Mouse (Mus musculus) hindbrain, embryonic 10.5 days (tissue): ENCODE results near the gene Olfr1039. TPM values are rescaled to one million over a fixed set of nuclear protein-coding genes. Genes with fewer than 3 reads are reported as not detected.
"Not testable (repeated sequence)": the region's sequence is repeated elsewhere in the genome, so short reads cannot be mapped to it uniquely, and the experiment has no call there.

Experiments
- DNase-seq: peaks from one replicate; pipeline ENCODE4 v3.0.0-alpha.2; 2017; ENCODE audit warnings: low spot score
- H3K27ac ChIP-seq: fragments of 300-500 bp; sonication (generic); 2 replicates; pipeline ENCODE4 v1.5.1; 2016; ENCODE audit warnings: mild to moderate bottlenecking, moderate library complexity
- H3K27me3 ChIP-seq: fragments of 300-500 bp; sonication (generic); 2 replicates; pipeline ENCODE4 v1.6.1; 2016; ENCODE audit warnings: mild to moderate bottlenecking; ENCODE audit not compliant: poor library complexity, insufficient read depth, severe bottlenecking
- H3K36me3 ChIP-seq: fragments of 300-500 bp; sonication (generic); 2 replicates; pipeline ENCODE4 v1.6.1; 2016; ENCODE audit warnings: mild to moderate bottlenecking, moderate library complexity
- H3K4me1 ChIP-seq: fragments of 300-500 bp; sonication (generic); replicated peaks from 2 replicates; pipeline ENCODE4 v1.6.1; 2016; ENCODE audit warnings: mild to moderate bottlenecking
- H3K4me3 ChIP-seq: fragments of 300-500 bp; sonication (generic); 2 replicates; pipeline ENCODE4 v1.5.1; 2016; ENCODE audit warnings: mild to moderate bottlenecking, moderate library complexity
- H3K9me3 ChIP-seq: fragments of 300-500 bp; sonication (generic); 2 replicates; pipeline ENCODE4 v1.6.1; 2016; ENCODE audit warnings: mild to moderate bottlenecking, moderate library complexity
- WGBS: fragments of 180-500 bp; shearing (Covaris S2); methylation state at CpG from one replicate; pipeline ENCODE4 v1.1.7; 2016; 5-methylcytosine and 5-hydroxymethylcytosine counted together
- polyA plus RNA-seq: library from polyadenylated mRNA; unstranded; fragments of >200 nt; fragmentation: Nextera tagmentation; extraction: Ambion mirVana; gene quantifications from 2 replicates; pipeline ENCODE4 v1.2.1, GENCODE M21; 2016

Gene Olfr1039
- polyA plus RNA-seq: not detected in 2 replicates

DNA sequence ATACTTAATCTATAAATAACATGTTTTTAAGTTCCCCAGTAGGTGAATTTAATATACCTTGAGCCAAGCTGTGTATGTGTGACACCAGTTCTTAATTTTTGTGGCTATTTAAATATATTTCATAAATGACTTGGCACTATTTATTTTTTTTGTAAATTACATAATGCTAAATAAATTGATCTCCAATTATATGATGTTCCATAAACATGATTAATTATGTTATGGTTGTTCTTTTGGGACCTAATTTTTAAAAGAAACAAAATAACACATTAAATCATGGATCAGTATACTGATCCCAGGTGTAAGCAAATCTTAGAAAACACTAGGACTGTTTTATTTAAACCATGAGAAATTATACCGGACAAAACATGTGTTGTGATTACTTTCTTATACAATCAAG lies at the start of gene Olfr1039:
Olfr1039 (minus strand) TSS at position 101 of the 400 bp plus-strand sequence.
- Histone ChIP-seq H3K27me3 (no peaks in the 10 kb centered on the region), H3K9me3 (no peaks in the 10 kb centered on the region), H3K36me3 (no peaks in the 10 kb centered on the region), H3K4me3 (no peak within 1 kb of the TSS), H3K4me1 (no peaks in the 10 kb centered on the region), H3K27ac (no peak within 1 kb of the TSS)
- DNase-seq: no peak
- WGBS: 93% methylated on average over 1 of the region's 1 CpGs

DNA sequence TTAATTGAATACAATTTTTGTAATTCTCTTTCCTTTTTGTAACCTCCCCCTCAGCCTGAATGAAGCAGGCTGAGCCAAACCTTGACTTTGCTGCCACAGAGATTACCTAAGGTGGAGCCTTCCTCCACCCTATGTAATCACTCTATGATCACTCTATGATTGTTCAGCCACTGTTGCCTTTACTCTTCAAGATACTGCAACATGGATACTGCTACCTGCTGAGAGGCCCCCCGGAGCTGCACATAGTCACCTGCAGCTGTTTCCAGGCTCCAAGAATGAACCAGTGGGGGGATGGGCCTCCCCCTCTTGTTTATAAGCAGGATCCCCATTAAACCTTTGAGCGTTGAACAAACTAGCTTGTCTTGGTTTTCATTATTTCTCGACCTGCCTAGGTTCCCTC lies 44.2 kb upstream of the Olfr1039 start:
- WGBS: 78% methylated on average over 3 of the region's 3 CpGs
- H3K4me1 ChIP-seq: no peaks in the 10 kb centered on the region

DNA sequence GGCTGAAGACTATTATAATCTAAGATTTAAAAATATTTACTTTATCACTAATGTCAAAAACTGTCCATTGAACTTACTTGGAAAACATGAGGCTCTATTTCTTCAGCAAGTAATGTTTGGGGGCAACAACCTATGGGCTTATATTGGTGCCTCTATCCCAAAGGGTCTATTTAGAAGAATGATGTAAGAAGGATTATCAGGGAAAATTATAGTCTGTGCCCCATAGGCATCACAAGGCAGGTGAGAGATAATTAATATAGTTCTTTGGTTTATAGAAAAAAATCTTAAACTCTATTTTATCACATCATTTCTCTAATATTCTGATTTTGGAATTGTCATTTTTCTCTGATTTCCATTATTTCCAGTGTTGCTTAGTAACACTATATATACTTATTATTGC lies 42.0 kb upstream of the Olfr1039 start, which contains the start of gene Olfr1044:
Olfr1044 (minus strand) TSS at position 101 of the 400 bp plus-strand sequence.
- Histone ChIP-seq H3K4me1 (no peaks in the 10 kb centered on the region), H3K9me3 (no peaks in the 10 kb centered on the region), H3K36me3 (no peaks in the 10 kb centered on the region), H3K27ac (no peak within 1 kb of the TSS), H3K27me3 (no peaks in the 10 kb centered on the region), H3K4me3 (no peak within 1 kb of the TSS)
- no peak for DNase-seq

More for the DNA sequence above, 44.2 kb upstream of the Olfr1039 start:
- H3K9me3 ChIP-seq: no peaks in the 10 kb centered on the region
- H3K27me3 ChIP-seq: no peaks in the 10 kb centered on the region
- H3K4me3 ChIP-seq: no peak overlapping the region
- DNase-seq: no peak
- H3K27ac ChIP-seq: no peak overlapping the region
- H3K36me3 ChIP-seq: no peaks in the 10 kb centered on the region

- H3K4me3 ChIP-seq, H3K27me3 ChIP-seq, H3K4me1 ChIP-seq, H3K9me3 ChIP-seq, H3K36me3 ChIP-seq, DNase-seq, H3K27ac ChIP-seq: not testable (repeated sequence)
- WGBS: 89% methylated on average over 7 of the region's 7 CpGs
Observed at GRCm38 (mm10) chr2:86175422-86175821, 39.7 kb upstream of the Olfr1039 start.

GRCm38 (mm10) chr2:86167422-86167821 lies 31.7 kb upstream of the Olfr1039 start, which contains the start of gene Olfr1043:
Gene Olfr1043 (minus strand): TSS chr2:86167522.
- no peaks in the 10 kb centered on the region for H3K36me3 ChIP-seq
- 92% methylated on average over 2 of the region's 2 CpGs for WGBS
- H3K9me3 ChIP-seq: no peaks in the 10 kb centered on the region
- no peak within 1 kb of the TSS for H3K4me3 ChIP-seq
- H3K27me3 ChIP-seq: no peaks in the 10 kb centered on the region
- H3K4me1 ChIP-seq: no peaks in the 10 kb centered on the region
- H3K27ac ChIP-seq: no peak within 1 kb of the TSS
- DNase-seq: no peak

GRCm38 (mm10) chr2:86161738-86162137 lies 26.0 kb upstream of the Olfr1039 start, which contains the start of gene Olfr1042:
Gene Olfr1042 (minus strand): TSS chr2:86161838.
- 96% methylated on average over 2 of the region's 2 CpGs for WGBS
- Histone ChIP-seq H3K9me3 (no peaks in the 10 kb centered on the region), H3K27me3 (no peaks in the 10 kb centered on the region), H3K4me3 (no peak within 1 kb of the TSS), H3K27ac (no peak within 1 kb of the TSS), H3K36me3 (no peaks in the 10 kb centered on the region), H3K4me1 (no peaks in the 10 kb centered on the region)
- DNase-seq: no peak

DNA sequence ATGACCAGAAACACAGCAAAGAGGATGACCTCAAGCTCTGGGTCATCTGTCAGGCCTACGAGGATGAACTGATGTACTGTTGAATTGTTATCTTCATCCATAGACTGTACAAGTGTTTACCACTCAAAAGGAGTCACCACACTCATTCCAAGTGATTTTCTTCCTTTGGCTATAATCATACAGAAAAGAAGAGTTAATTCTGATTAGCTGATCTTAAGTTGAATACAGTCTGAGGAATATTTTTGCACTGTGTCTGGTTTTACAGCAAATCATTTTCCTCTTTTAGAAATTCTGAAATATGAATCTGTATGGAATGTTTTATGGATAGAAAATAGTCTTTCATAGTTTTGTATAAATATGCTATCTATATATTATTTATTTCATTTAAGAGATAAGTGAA lies 10.9 kb upstream of the Olfr1039 start, which contains the start of gene Olfr1040:
Olfr1040 (minus strand) TSS at position 101 of the 400 bp plus-strand sequence.
- WGBS: 79% methylated on average over 1 of the region's 1 CpGs
- no peak within 1 kb of the TSS for H3K27ac ChIP-seq
- no peak within 1 kb of the TSS for H3K4me3 ChIP-seq
- no peak for DNase-seq
- H3K36me3 ChIP-seq: no peaks in the 10 kb centered on the region
- no peaks in the 10 kb centered on the region for H3K27me3 ChIP-seq
- no peaks in the 10 kb centered on the region for H3K4me1 ChIP-seq
- H3K9me3 ChIP-seq: no peaks in the 10 kb centered on the region

GRCm38 (mm10) chr2:86087285-86087684 lies 48.4 kb downstream of the Olfr1039 start, which contains the start of gene Olfr1037:
Gene Olfr1037 (minus strand): TSS chr2:86087385.
- no peak within 1 kb of the TSS for H3K4me3 ChIP-seq
- H3K27ac ChIP-seq: no peak within 1 kb of the TSS
- H3K9me3 ChIP-seq: no peaks in the 10 kb centered on the region
- no peaks in the 10 kb centered on the region for H3K36me3 ChIP-seq
- H3K27me3 ChIP-seq: no peaks in the 10 kb centered on the region
- 91% methylated on average over 2 of the region's 2 CpGs for WGBS
- DNase-seq: no peak
- H3K4me1 ChIP-seq: no peaks in the 10 kb centered on the region

GRCm38 (mm10) chr2:86080478-86080877 lies 55.2 kb downstream of the Olfr1039 start:
- not testable (repeated sequence) for H3K4me3 ChIP-seq, DNase-seq, H3K4me1 ChIP-seq, H3K27me3 ChIP-seq, H3K36me3 ChIP-seq, H3K9me3 ChIP-seq, H3K27ac ChIP-seq
- 89% methylated on average over 1 of the region's 1 CpGs for WGBS

Other genes with a start within 250 kb of the Olfr1039 start
- gene Olfr1024, start 230.9 kb downstream of the Olfr1039 start, polyA plus RNA-seq: not detected in 2 replicates
- not detected in 2 replicates for gene Olfr1025-ps1, start 220.7 kb downstream of the Olfr1039 start, polyA plus RNA-seq
- not detected in 2 replicates for gene Olfr1026, start 214.4 kb downstream of the Olfr1039 start, polyA plus RNA-seq
- gene Olfr1028, start 185.5 kb downstream of the Olfr1039 start, polyA plus RNA-seq: not detected in 2 replicates
- gene Olfr1029, start 162.0 kb downstream of the Olfr1039 start, polyA plus RNA-seq: not detected in 2 replicates
- gene Olfr1030, start 156.7 kb downstream of the Olfr1039 start, polyA plus RNA-seq: not detected in 2 replicates
- gene Olfr1031, start 145.6 kb downstream of the Olfr1039 start, polyA plus RNA-seq: not detected in 2 replicates
- gene Olfr1032, start 130.4 kb downstream of the Olfr1039 start, polyA plus RNA-seq: not detected in 2 replicates
- not detected in 2 replicates for gene Olfr1033, start 115.3 kb downstream of the Olfr1039 start, polyA plus RNA-seq
- gene Olfr1034, start 90.1 kb downstream of the Olfr1039 start, polyA plus RNA-seq: not detected in 2 replicates
- gene Olfr1036, start 61.9 kb downstream of the Olfr1039 start, polyA plus RNA-seq: not detected in 2 replicates
- not detected in 2 replicates for gene Olfr1037, start 48.5 kb downstream of the Olfr1039 start, polyA plus RNA-seq
- not detected in 2 replicates for gene Olfr1040, start 10.8 kb upstream of the Olfr1039 start, polyA plus RNA-seq
- gene Olfr1042, start 25.9 kb upstream of the Olfr1039 start, polyA plus RNA-seq: not detected in 2 replicates
- gene Olfr1043, start 31.6 kb upstream of the Olfr1039 start, polyA plus RNA-seq: not detected in 2 replicates
- not detected in 2 replicates for gene Olfr1044, start 41.9 kb upstream of the Olfr1039 start, polyA plus RNA-seq
- gene Olfr52, start 49.8 kb upstream of the Olfr1039 start, polyA plus RNA-seq: not detected in 2 replicates
- not detected in 2 replicates for gene Olfr1045, start 67.1 kb upstream of the Olfr1039 start, polyA plus RNA-seq
- gene Olfr1046, start 83.4 kb upstream of the Olfr1039 start, polyA plus RNA-seq: not detected in 2 replicates
- gene Olfr1047, start 95.5 kb upstream of the Olfr1039 start, polyA plus RNA-seq: not detected in 2 replicates
- not detected in 2 replicates for gene Olfr1048, start 104.4 kb upstream of the Olfr1039 start, polyA plus RNA-seq
- not detected in 2 replicates for gene Olfr1049, start 122.4 kb upstream of the Olfr1039 start, polyA plus RNA-seq
- gene Olfr1051, start 143.2 kb upstream of the Olfr1039 start, polyA plus RNA-seq: not detected in 2 replicates
- not detected in 2 replicates for gene Olfr1052, start 156.5 kb upstream of the Olfr1039 start, polyA plus RNA-seq
- not detected in 2 replicates for gene Olfr1053, start 179.4 kb upstream of the Olfr1039 start, polyA plus RNA-seq
- not detected in 2 replicates for gene Olfr1054, start 199.5 kb upstream of the Olfr1039 start, polyA plus RNA-seq
- gene Olfr1055, start 214.4 kb upstream of the Olfr1039 start, polyA plus RNA-seq: not detected in 2 replicates
- not detected in 2 replicates for gene Olfr1056, start 226.5 kb upstream of the Olfr1039 start, polyA plus RNA-seq
- gene Olfr1057, start 242.5 kb upstream of the Olfr1039 start, polyA plus RNA-seq: not detected in 2 replicates